Mouse (Mus musculus): ENCODE measurements at regions not wholly inside any gene's neighbourhood (a gene's known extent, or its start where the extent isn't known, plus 50 kb on each side); places are given as distances from the start of the nearest gene placed in this dataset.
"Not testable (repeated sequence)": the region's sequence is repeated elsewhere in the genome, so short reads cannot be mapped to it uniquely, and the experiment has no call there.

- no peak for DNase-seq (ENCODE audit: low read depth, low spot score)
Observed at GRCm38 (mm10) chr12:16374331-16374996, 236.3 kb downstream of the Lpin1 start.

- no peak for DNase-seq (ENCODE audit: low read depth, low spot score)
Observed at GRCm38 (mm10) chr12:16370061-16370460, 240.7 kb downstream of the Lpin1 start.

- DNase-seq (ENCODE audit: low read depth, low spot score): no peak
Observed at GRCm38 (mm10) chr12:16362341-16362740, 248.4 kb downstream of the Lpin1 start.

GRCm38 (mm10) chr12:16358831-16359230, 251.9 kb downstream of the Lpin1 start:
- DNase-seq (ENCODE audit: low read depth, low spot score): no peak

- DNase-seq (ENCODE audit: low read depth, low spot score): no peak
Observed at GRCm38 (mm10) chr12:16354711-16355110, 256.1 kb downstream of the Lpin1 start.

- no peak for DNase-seq (ENCODE audit: low read depth, low spot score)
Observed at GRCm38 (mm10) chr12:16351751-16352150, 259.0 kb downstream of the Lpin1 start.

GRCm38 (mm10) chr12:16349310-16349709, 261.5 kb downstream of the Lpin1 start:
- no peak for DNase-seq (ENCODE audit: low read depth, low spot score)

- no peak for DNase-seq (ENCODE audit: low read depth, low spot score)
Observed at GRCm38 (mm10) chr12:16344021-16344420, 266.7 kb downstream of the Lpin1 start.

- not testable (repeated sequence) for DNase-seq (ENCODE audit: low read depth, low spot score)
Observed at GRCm38 (mm10) chr12:16342030-16342429, 268.7 kb downstream of the Lpin1 start.

- DNase-seq (ENCODE audit: low read depth, low spot score): no peak
Observed at GRCm38 (mm10) chr12:16331456-16331855, 279.3 kb downstream of the Lpin1 start.

GRCm38 (mm10) chr12:16329129-16329528, 281.6 kb downstream of the Lpin1 start:
- DNase-seq (ENCODE audit: low read depth, low spot score): no peak

GRCm38 (mm10) chr12:16320536-16321402, 290.0 kb downstream of the Lpin1 start:
- DNase-seq (ENCODE audit: low read depth, low spot score): peak; percentile 10

GRCm38 (mm10) chr12:16308101-16308500, 302.7 kb downstream of the Lpin1 start:
- no peak for DNase-seq (ENCODE audit: low read depth, low spot score)

GRCm38 (mm10) chr12:16304701-16305377, 305.9 kb downstream of the Lpin1 start:
- DNase-seq (ENCODE audit: low read depth, low spot score): no peak

- DNase-seq (ENCODE audit: low read depth, low spot score): no peak
Observed at GRCm38 (mm10) chr12:16285061-16285460, 325.7 kb downstream of the Lpin1 start.

GRCm38 (mm10) chr12:16279146-16279545, 331.6 kb downstream of the Lpin1 start:
- no peak for DNase-seq (ENCODE audit: low read depth, low spot score)

- DNase-seq (ENCODE audit: low read depth, low spot score): no peak
Observed at GRCm38 (mm10) chr12:16277567-16278332, 333.0 kb downstream of the Lpin1 start.

- DNase-seq (ENCODE audit: low read depth, low spot score): no peak
Observed at GRCm38 (mm10) chr12:16277144-16277543, 333.6 kb downstream of the Lpin1 start.

GRCm38 (mm10) chr12:16276301-16276700, 334.5 kb downstream of the Lpin1 start:
- no peak for DNase-seq (ENCODE audit: low read depth, low spot score)

GRCm38 (mm10) chr12:16272441-16272840, 338.3 kb downstream of the Lpin1 start:
- DNase-seq (ENCODE audit: low read depth, low spot score): no peak

- DNase-seq (ENCODE audit: low read depth, low spot score): no peak
Observed at GRCm38 (mm10) chr12:16270876-16271275, 339.9 kb downstream of the Lpin1 start.

GRCm38 (mm10) chr12:16269706-16270105, 341.1 kb downstream of the Lpin1 start:
- DNase-seq (ENCODE audit: low read depth, low spot score): peak; percentile 12
